Comparison of ENCODE assay signal across 17 mouse cellular contexts in genomic region chr10:13363499-13364285, GRCm38 (mm10).
DNase-seq lines count a peak whose midpoint lies in the region; ATAC-seq and TF ChIP-seq lines count a peak whose summit lies in the region.
"Had no signal": no experiment of that assay in that cellular context is flagged by ENCODE, and none has a peak within 500 bp of the region (broad histone marks: within the 10 kb centered on the region; RNA-seq: fewer than 3 reads in every experiment).

No protein-coding gene starts in this region.

- no peak for DNase-seq in heart, postnatal 0 days (ENCODE audit: low spot score)
- DNase-seq in heart, embryonic 10.5 days (ENCODE audit: low spot score): no peak
- no peak for DNase-seq in lung, adult 18-20 months
- peak; percentile 77 for DNase-seq in limb, embryonic 14.5 days (ENCODE audit: low spot score)
- DNase-seq in c-Kit-positive CD71-positive TER-119-positive erythroid progenitor cells, embryonic 14.5 days (ENCODE audit: low spot score): no peak
- DNase-seq in thymus, postnatal 14 days: no peak
- DNase-seq: adrenal gland, postnatal 36 days; cerebellum, adult 9-10 months; gastrocnemius, postnatal 10 days; heart, adult 18-20 months; heart, postnatal 4 days; thymus, adult 18-20 months had no signal

- no peak for TF ChIP-seq EP300 in heart, postnatal 0 days (IDR thresholded peaks at IDR 0.05; ENCODE audit: low read depth)

- no peak for ATAC-seq in heart, postnatal 0 days (ENCODE audit: insufficient read depth, low read depth)
- peak; percentile 83 for ATAC-seq in lung, embryonic 16.5 days (ENCODE audit: low read depth)
- peak; percentile 58; the same call in 1 of the 2 replicates for ATAC-seq in limb, embryonic 14.5 days (ENCODE audit: low FRiP score, low read depth)
- ATAC-seq: hindbrain, embryonic 16.5 days; midbrain, embryonic 15.5 days had no signal

- H3K4me1 ChIP-seq in heart, postnatal 0 days (ENCODE audit: control insufficient read depth, insufficient read depth): peaks cover 8% of the 10 kb centered on the region; the same call in 1 of the 2 replicates
- H3K4me1 ChIP-seq in heart, embryonic 10.5 days: peaks cover 17% of the 10 kb centered on the region
- H3K4me1 ChIP-seq in lung, embryonic 16.5 days (replicated peaks; ENCODE audit: control insufficient read depth, insufficient read depth, low read length): no peaks in the 10 kb centered on the region
- H3K4me1 ChIP-seq in limb, embryonic 14.5 days (ENCODE audit: control insufficient read depth, insufficient read depth, low read length): 0 out of 2 replicates have a peak, but pooled peaks cover 2% of the 10 kb centered on the region
- H3K4me1 ChIP-seq: liver, embryonic 15.5 days; midbrain, embryonic 15.5 days had no signal

- H3K9ac ChIP-seq in heart, postnatal 0 days (replicated peaks; ENCODE audit: low read depth, low read length): no peak overlapping the region
- no peak overlapping the region for H3K9ac ChIP-seq in lung, embryonic 16.5 days (ENCODE audit: low read length)
- no peak overlapping the region for H3K9ac ChIP-seq in limb, embryonic 14.5 days (ENCODE audit: low read depth, low read length, severe bottlenecking)
- H3K9ac ChIP-seq: liver, embryonic 15.5 days; midbrain, embryonic 15.5 days had no signal

- 73% methylated on average over 11 of the region's 11 CpGs for WGBS in heart, postnatal 0 days
- 87% methylated on average over 11 of the region's 11 CpGs for WGBS in heart, embryonic 10.5 days
- WGBS in lung, embryonic 16.5 days: 58% methylated on average over 11 of the region's 11 CpGs
- 66% methylated on average over 11 of the region's 11 CpGs for WGBS in limb, embryonic 14.5 days

- TF ChIP-seq POLR2A in limb, embryonic 14.5 days (IDR thresholded peaks at IDR 0.05; ENCODE audit: borderline replicate concordance, extremely low read depth, insufficient read depth, insufficient read length): no peak

- no peaks in the 10 kb centered on the region for H3K9me3 ChIP-seq in heart, postnatal 0 days (replicated peaks; ENCODE audit: control insufficient read depth, low read length)
- no peaks in the 10 kb centered on the region for H3K9me3 ChIP-seq in heart, embryonic 10.5 days
- no peaks in the 10 kb centered on the region for H3K9me3 ChIP-seq in lung, embryonic 16.5 days (ENCODE audit: control insufficient read depth, low read length)
- no peaks in the 10 kb centered on the region for H3K9me3 ChIP-seq in limb, embryonic 14.5 days (ENCODE audit: control insufficient read depth, low read length)
- H3K9me3 ChIP-seq: liver, embryonic 15.5 days; midbrain, embryonic 15.5 days had no signal

- TF ChIP-seq CTCF in heart, postnatal 0 days (IDR thresholded peaks at IDR 0.05; ENCODE audit: low read depth): no peak

- H3K27me3 ChIP-seq in heart, postnatal 0 days (ENCODE audit: control insufficient read depth, insufficient read depth, low read length): no peaks in the 10 kb centered on the region
- H3K27me3 ChIP-seq in heart, embryonic 10.5 days (ENCODE audit: insufficient read depth, poor library complexity, severe bottlenecking): no peaks in the 10 kb centered on the region
- H3K27me3 ChIP-seq in lung, embryonic 16.5 days (ENCODE audit: control insufficient read depth, insufficient read depth, low read depth, low read length): no peaks in the 10 kb centered on the region
- H3K27me3 ChIP-seq in limb, embryonic 14.5 days (ENCODE audit: control insufficient read depth, insufficient read depth, low read length): no peaks in the 10 kb centered on the region
- H3K27me3 ChIP-seq: liver, embryonic 15.5 days; midbrain, embryonic 15.5 days had no signal

- no peak overlapping the region for H3K4me2 ChIP-seq in heart, postnatal 0 days (ENCODE audit: low read depth, low read length)
- no peak overlapping the region for H3K4me2 ChIP-seq in lung, embryonic 16.5 days (ENCODE audit: low read depth, low read length)
- no peak overlapping the region for H3K4me2 ChIP-seq in limb, embryonic 14.5 days (replicated peaks; ENCODE audit: low read depth, low read length, severe bottlenecking)
- H3K4me2 ChIP-seq: liver, embryonic 15.5 days; midbrain, embryonic 15.5 days had no signal

- H3K36me3 ChIP-seq in heart, postnatal 0 days (replicated peaks; ENCODE audit: control insufficient read depth, insufficient read depth, low read length): no peaks in the 10 kb centered on the region
- no peaks in the 10 kb centered on the region; the same call in 1 of the 2 replicates for H3K36me3 ChIP-seq in heart, embryonic 10.5 days
- no peaks in the 10 kb centered on the region for H3K36me3 ChIP-seq in lung, embryonic 16.5 days (ENCODE audit: control insufficient read depth, insufficient read depth, low read length)
- no peaks in the 10 kb centered on the region for H3K36me3 ChIP-seq in limb, embryonic 14.5 days (ENCODE audit: control insufficient read depth, insufficient read depth, low read length)
- H3K36me3 ChIP-seq: liver, embryonic 15.5 days; midbrain, embryonic 15.5 days had no signal

- H3K4me3 ChIP-seq in heart, postnatal 0 days (ENCODE audit: low read depth, low read length): no peak overlapping the region
- H3K4me3 ChIP-seq in heart, embryonic 10.5 days: no peak overlapping the region
- H3K4me3 ChIP-seq in lung, embryonic 16.5 days (ENCODE audit: low read length): no peak overlapping the region
- no peak overlapping the region for H3K4me3 ChIP-seq in limb, embryonic 14.5 days (replicated peaks; ENCODE audit: low read length)
- H3K4me3 ChIP-seq: left cerebral cortex, adult 2 months; liver, embryonic 15.5 days; midbrain, embryonic 15.5 days had no signal

- H3K27ac ChIP-seq in heart, postnatal 0 days (ENCODE audit: low read depth): 0 out of 2 replicates have a peak overlapping the region, but pooled peaks have one; percentile 30
- H3K27ac ChIP-seq in heart, embryonic 10.5 days: no peak overlapping the region
- H3K27ac ChIP-seq in lung, embryonic 16.5 days (ENCODE audit: low read length): peak overlapping the region; percentile 56
- H3K27ac ChIP-seq in limb, embryonic 14.5 days (replicated peaks; ENCODE audit: low read depth, low read length): peak overlapping the region; percentile 67
- H3K27ac ChIP-seq: left cerebral cortex, adult 2 months; liver, embryonic 15.5 days; midbrain, embryonic 15.5 days had no signal
